Mouse (Mus musculus): ENCODE measurements at regions not wholly inside any gene's neighbourhood (a gene's known extent, or its start where the extent isn't known, plus 50 kb on each side); places are given as distances from the start of the nearest gene placed in this dataset.

DNA sequence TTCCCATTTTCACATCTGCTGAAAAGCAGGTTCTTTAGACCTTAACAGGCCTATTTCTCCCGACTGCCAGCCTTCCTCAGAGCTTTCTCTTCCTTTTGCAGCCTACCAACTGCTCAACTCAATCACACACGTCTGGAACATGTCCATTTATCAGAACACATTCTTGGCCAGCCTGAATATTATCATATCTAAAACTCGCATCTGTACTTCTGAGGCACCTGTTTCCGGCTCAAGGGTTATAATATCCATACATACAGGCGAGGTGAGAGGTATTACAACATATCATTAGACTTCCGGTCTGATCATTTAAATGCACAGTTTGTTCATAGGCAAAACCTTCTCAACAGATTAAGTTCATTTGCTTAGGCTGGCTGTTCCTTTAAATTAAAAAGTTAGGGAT is 101.8 kb upstream of the Gm527 start:
- TF ChIP-seq CTCF (conservative IDR thresholded peaks at IDR 0.05; ENCODE audit: low read length) = no peak
- no peak for TF ChIP-seq NANOG (IDR thresholded peaks at IDR 0.05; ENCODE audit: borderline replicate concordance, low read length)
- TF ChIP-seq POU5F1 (IDR thresholded peaks at IDR 0.05; ENCODE audit: borderline replicate concordance, low read length) = no peak
